Mouse (Mus musculus) heart, postnatal 10 days (tissue): ENCODE data around the gene Slc50a1. TPM values are rescaled to one million over a fixed set of nuclear protein-coding genes. Genes with fewer than 3 reads are reported as not detected.

Experiments used
- DNase-seq, 2 experiments: peaks; one replicate each; pipeline ENCODE4 v3.0.0; 2021
- intact Hi-C: fragments of 180-260 bp; cut with DNase I; formaldehyde crosslinking; loops from one replicate; pipeline ENCODE4 v1.15.1; 2025
- total RNA-seq, 2 experiments: library from RNA; stranded (reverse); gene quantifications; 2 replicates each; pipeline ENCODE4 v1.2.3; 2021

Slc50a1 gene
- total RNA-seq, 2 experiments from 2014 or later, result 29.3 to 31.3 TPM

DNA sequence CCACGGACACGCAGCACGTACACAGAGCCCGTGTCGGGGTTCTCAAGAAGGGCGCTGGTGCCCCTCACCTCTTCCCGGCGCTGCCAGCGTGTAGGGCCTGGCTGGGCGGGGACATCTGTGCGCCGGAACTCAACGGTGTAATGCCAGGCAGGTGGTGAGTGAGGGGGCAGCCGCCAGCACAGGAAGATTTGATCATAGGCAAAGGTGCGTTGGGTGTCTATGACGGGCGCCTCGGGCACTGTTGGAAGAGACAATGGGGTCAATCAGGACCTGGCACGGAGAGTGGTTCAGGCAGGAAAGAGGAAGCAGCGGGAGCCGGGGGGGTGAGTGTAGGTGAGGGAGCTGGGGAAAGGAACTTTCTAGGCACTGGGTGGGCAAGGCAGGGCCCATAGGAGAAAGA, 32.7 kb downstream of the Slc50a1 start:
- intact Hi-C loops, result no loop called here

DNA sequence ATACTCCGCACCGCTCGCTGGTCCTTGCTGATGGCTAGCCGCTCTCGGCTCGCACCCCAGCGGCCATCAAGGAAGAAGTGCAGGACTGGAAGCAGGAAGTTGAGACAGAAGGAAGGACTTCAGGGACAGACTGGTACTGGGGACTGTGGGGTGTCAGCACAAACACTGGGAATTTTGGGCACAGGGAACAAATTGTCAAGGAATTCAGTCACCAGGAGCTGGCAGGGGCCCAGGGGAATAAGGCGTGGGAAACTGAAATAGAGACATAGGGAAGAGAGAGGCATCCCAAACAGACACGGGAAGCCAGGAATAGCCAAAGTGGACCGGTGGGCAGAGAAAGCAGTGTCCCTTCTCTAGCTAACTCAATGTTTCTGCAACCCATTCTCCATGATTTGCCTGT, 33.9 kb downstream of the Slc50a1 start:
- intact Hi-C loops, result no loop called here
- DNase-seq, result no peak

More for the DNA sequence above, 32.7 kb downstream of the Slc50a1 start:
- no peak for DNase-seq

DNA sequence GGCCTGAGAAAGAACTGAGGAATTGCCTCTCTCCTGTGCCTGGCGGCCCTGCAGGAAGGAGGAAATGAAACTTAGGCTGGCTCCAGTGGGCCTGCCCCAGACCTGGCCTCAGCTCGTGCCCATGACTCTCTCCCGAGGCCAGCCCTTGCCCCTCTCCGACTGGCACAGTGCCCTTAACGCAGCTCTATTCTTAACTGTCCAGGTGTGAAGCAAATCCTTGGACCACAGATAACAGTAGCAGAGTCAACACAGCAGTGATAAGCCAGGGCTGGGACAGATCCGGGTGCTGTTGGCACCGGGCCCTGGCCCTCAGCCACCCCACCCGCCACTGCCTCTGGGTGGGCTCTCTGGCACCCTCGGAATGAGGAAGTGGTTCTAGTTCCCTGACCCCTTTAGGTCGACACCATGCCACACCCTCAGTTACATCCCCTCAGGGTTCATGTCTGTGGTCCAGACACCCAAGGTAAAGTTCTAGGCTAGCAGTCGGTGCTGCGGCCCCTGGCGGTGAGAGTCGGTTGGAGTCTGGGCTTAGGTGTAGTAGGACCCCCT, 36.7 kb downstream of the Slc50a1 start:
- intact Hi-C loops, result no loop called here
- DNase-seq, result peak; percentile 44 to 55

DNA sequence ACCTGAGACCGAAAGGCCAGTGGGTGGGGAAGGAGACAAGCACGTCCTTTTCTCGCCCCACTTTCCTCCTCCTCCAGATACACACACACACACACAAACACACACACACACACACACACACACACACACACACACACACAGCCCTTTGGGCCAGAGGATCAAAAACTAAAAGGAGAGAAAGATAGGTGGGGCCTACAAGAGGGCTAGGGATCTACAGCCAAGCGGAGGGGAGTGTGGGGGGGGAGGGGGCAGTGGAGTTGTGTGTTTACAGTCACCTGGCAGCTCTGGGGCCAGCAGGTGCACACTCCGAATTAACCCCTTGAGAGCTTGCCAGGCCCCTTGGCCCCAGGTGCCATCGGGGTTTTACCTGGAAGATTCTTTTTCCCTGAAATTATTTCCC, 37.8 kb downstream of the Slc50a1 start:
- no peak for DNase-seq
- intact Hi-C loops, result no loop called here

DNA sequence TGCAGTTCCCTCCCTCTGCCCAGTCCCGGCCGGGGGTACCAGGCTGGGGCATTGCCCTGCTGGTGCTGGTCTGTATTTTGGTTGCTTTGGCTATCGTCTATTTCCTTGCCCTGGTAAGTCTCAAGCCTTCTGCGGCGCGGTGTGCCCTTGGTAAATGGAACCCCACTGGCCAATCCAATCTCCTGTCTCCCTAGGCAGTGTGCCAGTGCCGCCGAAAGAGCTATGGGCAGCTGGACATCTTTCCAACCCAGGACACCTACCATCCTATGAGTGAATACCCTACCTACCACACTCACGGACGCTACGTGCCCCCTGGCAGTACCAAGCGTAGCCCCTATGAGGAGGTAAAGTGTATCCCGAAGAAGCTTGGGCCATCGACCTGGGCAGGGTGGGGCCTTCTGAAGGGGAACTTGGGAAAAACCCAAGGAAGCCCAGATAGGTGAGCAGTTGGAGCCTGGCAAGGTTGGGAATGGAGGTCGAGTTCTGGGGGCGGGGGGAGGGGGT, 38.5 kb downstream of the Slc50a1 start:
- no peak for DNase-seq
- intact Hi-C loops, result no loop called here

DNA sequence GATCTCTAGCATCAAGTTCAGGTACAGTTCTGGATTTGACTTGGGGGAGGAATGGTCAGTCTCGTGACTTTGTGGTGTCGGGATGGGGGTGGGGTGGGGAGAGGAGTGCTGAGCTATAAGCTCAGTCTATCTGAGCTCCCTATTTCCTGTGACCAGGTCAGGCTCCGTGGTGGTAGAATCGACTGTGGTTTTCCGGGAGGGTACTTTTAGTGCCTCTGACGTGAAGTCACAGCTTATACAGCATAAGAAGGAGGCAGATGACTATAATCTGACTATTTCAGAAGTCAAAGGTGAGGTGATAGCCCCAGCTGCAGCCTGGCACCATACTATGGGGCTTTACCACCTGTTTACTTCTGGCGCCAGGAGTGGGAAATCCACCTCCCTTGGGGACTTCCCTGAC, 39.0 kb downstream of the Slc50a1 start:
- DNase-seq, result no peak
- intact Hi-C loops, result no loop called here

DNA sequence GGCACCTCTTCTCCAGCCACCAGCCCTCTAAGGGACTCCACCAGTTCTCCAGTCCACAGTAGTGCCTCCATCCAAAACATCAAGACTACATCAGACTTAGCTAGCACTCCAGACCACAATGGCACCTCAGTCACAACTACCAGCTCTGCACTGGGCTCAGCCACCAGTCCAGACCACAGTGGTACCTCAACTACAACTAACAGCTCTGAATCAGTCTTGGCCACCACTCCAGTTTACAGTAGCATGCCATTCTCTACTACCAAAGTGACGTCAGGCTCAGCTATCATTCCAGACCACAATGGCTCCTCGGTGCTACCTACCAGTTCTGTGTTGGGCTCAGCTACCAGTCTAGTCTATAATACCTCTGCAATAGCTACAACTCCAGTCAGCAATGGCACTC, 39.8 kb downstream of the Slc50a1 start:
- intact Hi-C loops, result no loop called here
- DNase-seq, result no peak

DNA sequence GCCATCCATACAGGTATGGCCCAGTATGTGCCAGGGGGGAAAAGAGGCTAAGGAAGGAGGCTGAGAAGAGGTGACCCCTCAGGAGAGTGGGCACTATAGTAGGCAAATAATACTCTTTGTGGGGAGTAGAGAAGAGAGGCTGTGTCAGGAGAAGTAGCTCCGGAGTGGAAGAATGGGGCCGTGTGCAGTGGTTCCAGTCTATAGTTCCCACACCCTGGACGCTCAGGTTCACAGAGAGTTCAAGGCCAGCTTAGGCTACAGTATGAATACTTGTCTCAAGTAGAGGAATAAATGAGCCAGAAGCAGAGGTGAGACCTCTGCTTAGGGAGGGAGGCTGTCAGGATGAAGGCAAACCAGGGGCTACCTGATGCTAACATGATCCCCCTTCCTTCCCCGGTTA, 41.1 kb downstream of the Slc50a1 start:
- DNase-seq, result no peak
- intact Hi-C loops, result no loop called here

DNA sequence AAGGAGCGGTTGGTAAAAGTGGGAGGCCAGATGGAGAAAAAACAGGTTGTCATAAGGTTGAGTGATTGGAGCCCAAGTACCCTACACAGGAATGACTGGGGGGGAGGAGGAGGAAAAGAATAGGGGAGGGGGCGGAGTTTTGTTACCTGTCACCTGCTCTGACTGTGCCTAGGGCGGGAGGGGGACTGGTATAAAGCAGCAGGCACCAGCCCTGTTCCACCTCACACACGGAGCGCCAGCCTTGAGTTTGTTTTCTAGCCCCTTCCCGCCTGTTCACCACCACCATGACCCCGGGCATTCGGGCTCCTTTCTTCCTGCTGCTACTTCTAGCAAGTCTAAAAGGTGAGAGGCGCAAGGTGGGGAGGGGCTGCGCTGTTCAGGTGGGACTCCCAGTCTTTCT, 41.5 kb downstream of the Slc50a1 start, which contains the start of gene Muc1:
Gene Muc1 (plus strand): TSS at position 222 of the 400 bp plus-strand sequence.
- no peak for DNase-seq
- intact Hi-C loops, result no loop called here

DNA sequence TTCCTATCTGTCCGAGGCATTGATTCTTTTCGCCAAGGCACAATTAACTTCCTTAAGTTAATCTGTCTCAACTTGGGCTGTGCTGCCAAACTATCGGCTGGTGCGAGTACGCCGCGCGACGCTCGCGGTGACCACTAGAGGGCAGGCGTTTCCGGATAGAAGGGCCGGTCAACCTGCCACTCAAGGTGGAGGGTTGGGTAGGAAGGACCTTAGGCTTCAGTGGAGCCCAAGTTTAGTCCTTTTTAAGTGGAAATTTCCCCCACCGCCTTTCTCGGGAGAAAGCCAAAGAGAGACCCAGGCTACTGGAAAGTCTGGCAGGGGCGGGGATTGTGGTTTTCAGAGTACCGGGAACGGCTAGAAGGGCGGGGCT, 42.2 kb downstream of the Slc50a1 start:
- intact Hi-C loops, result no loop called here

DNA sequence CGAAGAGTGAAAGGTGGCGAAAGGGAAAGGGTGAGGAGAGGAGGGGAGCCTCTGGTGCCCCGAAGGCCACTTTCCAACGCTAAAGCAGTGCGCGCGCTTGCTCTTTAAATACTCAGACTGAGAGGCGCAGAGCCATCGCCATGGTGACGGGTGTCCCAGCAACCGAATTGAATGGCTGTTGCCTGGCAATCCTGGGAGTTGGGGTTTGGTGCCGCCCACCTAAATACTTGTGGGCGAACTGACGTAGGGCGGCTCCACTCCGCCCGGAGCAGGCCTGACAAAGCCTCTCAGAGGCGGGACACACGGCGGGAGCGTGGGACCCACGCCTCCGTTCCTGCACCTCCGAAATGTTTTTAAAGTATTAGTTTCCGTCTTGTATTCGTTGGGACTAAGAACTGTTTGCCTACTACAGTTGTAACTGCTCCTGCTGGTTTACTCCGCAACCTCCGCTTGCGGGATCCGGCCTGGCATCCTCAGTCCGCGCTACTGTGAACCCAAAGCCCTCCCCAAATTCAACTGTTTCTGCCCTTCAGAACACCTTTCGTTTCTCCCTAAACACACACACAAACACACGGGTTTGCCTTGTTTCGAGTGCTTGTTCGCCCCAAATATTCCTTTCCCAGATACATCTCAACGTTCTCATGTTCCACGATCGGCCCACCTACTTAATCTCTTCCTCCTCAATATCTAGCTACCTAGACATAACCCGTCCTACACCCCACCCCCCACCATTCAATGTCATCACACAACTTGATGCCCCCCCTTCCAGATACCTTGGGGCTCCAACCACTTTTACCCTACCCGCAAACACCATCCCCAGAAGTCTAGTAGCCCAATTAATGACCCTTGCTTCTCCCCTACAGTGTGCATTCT, 42.8 kb downstream of the Slc50a1 start:
- intact Hi-C loops, result no loop called here
- peak; percentile 89 to 90 for DNase-seq

More for the DNA sequence above, 42.2 kb downstream of the Slc50a1 start:
- DNase-seq, result peak; percentile 92 to 94

DNA sequence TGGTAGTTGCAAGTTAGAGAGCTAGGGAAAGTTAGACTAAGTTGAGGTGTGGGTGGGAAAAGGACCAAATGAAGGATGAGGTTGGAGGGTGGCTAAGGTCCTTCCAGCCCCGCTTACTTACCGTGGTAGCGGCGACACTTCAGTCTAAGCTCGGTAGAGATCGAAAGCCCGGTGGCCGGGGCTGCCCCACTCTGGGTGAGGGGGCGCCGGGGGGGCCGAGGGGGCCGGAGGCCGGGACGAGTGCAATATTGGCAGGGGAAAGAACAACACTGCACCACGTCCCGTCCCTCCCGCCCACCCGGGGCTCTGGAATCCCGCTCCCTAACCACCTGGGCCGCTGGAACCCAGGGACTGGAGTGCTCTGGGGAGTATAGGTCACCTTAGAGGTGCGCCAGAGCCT, 43.5 kb downstream of the Slc50a1 start, which contains the start of gene Mtx1:
Gene Mtx1 (minus strand): TSS at position 189 of the 400 bp plus-strand sequence.
- no peak for DNase-seq
- intact Hi-C loops, result no loop called here

DNA sequence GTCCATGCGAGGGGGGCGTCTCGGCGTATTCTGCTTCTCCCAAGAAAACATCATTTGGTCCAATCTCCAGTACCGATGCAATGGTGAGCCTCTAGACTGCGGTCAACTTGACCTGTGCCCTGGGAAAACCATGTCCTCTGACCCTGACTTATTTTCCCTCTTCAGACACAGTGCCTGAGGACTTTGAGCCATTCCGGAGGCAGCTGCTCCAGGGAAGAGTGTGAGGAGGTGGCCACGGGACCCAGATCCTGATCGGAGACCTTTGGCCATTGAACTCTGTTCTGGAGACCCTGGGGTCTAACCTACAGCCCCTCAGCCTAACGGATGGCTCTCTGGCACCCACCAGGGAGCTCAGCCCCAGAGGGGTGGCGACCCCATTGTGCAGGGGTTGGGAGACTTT, 44.0 kb downstream of the Slc50a1 start:
- no peak for DNase-seq
- intact Hi-C loops, result no loop called here

DNA sequence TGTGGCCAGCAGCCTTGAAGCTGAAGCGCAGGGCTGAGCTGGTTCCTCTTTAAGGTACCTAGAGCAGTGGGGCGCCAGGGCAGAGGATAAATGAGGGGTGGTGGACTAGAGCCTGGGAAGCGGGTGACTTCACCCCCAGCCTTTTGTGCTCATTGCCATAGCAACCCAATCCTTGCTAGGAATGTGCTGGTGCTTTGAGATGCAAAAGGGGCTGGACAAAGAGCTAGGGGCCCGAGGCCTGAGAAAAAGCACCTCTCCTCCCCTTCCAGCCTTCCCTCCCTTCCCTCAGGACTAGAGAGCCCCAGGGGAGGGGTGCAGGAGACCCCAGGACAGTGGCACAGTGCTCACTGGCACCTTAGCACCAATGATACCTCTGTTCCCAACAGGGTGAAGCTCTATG, 44.5 kb downstream of the Slc50a1 start:
- no peak for DNase-seq

DNA sequence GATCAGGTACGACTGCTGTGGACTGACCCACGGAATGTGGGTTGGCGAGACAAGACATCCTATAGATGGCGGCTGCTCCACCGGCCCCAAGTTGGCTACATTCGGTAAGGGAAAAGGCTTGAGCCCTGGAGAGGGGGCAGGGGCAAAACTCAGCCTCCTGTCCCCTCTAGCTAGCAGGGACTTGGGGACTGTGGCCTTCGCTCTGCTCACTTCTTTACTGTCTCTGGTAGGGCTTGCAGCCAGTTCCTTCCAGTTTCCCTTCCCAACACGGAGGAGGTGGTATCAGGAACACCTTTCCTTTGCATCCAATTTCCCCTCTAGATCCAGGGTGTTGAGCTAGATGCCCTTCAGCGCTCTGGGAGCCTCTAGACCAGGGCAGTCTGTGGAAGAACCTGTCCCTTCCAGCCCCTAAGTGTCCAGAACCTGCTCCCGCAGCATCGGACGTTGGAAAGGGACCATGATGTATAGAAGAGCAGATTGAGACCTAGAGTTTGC, 45.0 kb downstream of the Slc50a1 start:
- no peak for DNase-seq
- intact Hi-C loops, result no loop called here

More for the DNA sequence above, 44.5 kb downstream of the Slc50a1 start:
- intact Hi-C loops, result no loop called here

DNA sequence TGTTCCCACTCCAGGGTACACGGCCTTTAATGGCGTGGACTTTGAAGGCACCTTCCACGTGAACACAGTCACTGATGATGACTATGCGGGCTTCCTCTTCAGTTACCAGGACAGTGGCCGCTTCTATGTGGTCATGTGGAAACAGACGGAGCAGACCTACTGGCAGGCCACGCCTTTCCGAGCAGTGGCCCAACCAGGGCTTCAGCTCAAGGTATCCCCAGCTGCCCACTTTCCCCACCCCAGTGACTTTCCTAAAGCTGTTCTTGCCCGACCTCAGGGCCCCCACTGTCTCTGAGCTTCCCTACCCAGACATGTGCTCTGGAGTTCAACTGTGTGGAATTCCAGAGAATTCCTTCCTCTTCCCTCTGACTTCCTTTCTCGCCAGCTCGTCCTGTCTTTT, 45.6 kb downstream of the Slc50a1 start:
- intact Hi-C loops, result no loop called here
- no peak for DNase-seq

DNA sequence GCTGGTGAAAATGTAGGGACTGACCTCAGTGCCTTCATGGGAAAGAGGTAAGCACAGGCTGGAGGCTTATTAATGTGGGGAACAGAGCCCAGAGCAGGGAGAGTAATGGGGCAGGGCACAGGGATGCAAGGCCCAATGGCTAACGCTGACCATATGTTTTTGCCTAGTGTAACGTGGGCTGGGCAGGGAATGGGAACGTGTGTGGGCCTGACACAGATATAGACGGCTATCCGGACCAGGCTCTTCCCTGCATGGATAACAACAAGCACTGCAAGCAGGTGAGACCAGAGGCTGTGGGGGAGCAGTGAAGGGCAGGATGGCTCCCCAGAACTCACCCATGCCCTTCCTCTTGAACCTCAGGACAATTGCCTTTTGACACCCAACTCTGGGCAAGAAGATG, 49.2 kb downstream of the Slc50a1 start:
- intact Hi-C loops, result no loop called here

DNA sequence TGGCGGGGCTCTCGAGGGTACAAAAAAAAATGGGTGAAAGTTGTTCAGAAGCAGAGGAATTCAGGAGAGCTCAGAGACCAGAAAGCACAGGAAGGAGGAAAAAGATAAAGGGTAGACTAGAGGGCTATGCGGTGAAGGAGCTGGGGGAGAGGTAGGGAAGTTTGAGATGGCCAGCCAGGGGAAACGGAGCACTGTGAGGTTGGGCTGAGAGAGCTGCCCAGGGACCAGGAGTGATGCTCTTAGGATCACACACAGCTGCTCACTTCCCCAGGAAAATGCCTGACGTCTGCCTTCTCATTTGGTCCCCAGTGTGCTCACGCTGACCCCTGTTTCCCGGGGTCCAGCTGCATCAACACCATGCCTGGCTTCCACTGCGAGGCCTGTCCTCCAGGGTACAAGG, 50.8 kb downstream of the Slc50a1 start:
- intact Hi-C loops, result no loop called here
- DNase-seq, result no peak

More for the DNA sequence above, 49.2 kb downstream of the Slc50a1 start:
- no peak for DNase-seq

DNA sequence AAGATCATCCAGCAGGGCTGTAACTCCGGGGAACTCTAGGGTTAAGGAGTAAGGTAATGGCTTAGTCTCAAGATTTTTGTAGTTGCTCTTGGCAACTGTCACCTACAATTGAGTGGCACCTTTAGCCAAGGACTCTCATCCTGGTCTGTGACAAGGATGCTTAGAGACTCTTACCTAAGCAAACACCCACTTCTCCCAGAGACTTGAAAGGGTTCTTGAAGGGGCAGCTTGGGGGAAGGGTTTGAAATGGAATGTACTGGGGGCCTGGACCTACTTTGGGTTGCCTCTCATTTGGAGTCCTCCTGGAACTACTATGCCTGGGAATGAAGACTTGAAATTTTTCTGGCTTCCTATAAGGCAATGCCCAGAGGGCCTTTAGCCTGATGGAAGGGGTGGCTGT, 52.1 kb downstream of the Slc50a1 start:
- intact Hi-C loops, result no loop called here
- no peak for DNase-seq
